Mouse (Mus musculus) effector memory CD4-positive, alpha-beta T cell, adult 5 months (primary cell): Measurements from ENCODE around the gene Sertad4. TPM values are rescaled to one million over a fixed set of nuclear protein-coding genes. Genes with fewer than 3 reads are reported as not detected.

ENCODE experiments used
- polyA plus RNA-seq: library from polyadenylated mRNA; unstranded; fragments of 100-300 nt; shearing (Covaris generic); gene quantifications from one replicate; pipeline ENCODE4 v1.2.1, GENCODE M21; 2017

Sertad4 gene
- polyA plus RNA-seq, result not detected

DNA sequence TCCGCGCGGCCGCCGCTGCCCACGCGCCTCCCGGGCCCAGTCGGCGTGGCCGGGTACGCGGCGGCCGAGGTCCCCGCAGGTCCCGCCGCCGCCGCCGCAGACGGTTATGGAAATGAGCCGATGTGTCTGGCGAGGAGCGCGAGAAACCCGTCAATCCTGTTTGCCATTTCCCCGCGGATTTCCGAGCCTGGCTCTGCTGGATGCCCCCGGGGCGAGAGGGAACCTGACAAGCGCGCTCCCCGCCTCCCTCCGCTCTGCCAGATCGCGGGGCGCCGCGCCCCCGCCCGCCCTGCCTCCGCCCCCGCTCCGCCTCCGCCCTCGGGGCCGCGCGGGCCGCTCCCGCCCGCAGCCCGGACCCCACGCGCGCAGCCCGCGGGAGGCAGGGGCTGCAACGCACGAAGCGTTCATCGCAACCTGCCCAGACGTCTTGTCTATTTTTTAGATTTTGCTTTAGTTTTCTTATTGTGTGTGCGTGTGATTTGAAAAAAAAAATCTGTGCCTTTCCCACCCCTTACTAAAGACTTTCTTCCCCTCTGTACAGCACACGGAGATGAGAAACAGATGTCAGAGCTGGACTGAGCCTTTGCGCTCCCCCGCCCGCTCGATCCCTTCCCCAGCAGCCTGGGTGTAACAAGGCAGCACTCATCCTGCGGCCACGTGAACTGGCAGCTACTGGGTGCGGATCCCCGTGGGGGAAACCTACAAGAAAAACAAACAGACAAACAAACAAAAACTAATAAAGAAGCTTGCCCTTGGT, at the start of gene Sertad4:
Gene Sertad4 (minus strand): TSS at position 283 of the 757 bp plus-strand sequence.

Other genes with a start within 250 kb of the Sertad4 start
- gene Hhat, start 84.5 kb downstream of the Sertad4 start, polyA plus RNA-seq, result 3.3 TPM
- not detected for gene Syt14, start 180.0 kb upstream of the Sertad4 start, polyA plus RNA-seq